Mouse (Mus musculus) yolk sac, embryonic 10.5 days (tissue): ENCODE results near the gene Ppm1l.
A peak's percentile ranks its signal among the peaks of the same experiment; 100 is the strongest.

Experiments
- DNase-seq: peaks from one replicate; pipeline ENCODE4 v3.0.0-alpha.2; 2017; ENCODE audit warnings: low spot score

Gene Ppm1l

GRCm38 (mm10) chr3:69333819-69334218 lies 17.2 kb downstream of the Ppm1l start:
- DNase-seq = no peak

- no peak for DNase-seq
Measured at GRCm38 (mm10) chr3:69340486-69340885, 23.8 kb downstream of the Ppm1l start.

GRCm38 (mm10) chr3:69340971-69341370 lies 24.3 kb downstream of the Ppm1l start:
- DNase-seq = no peak

GRCm38 (mm10) chr3:69341514-69341913 lies 24.9 kb downstream of the Ppm1l start:
- DNase-seq = no peak

- no peak for DNase-seq
Measured at GRCm38 (mm10) chr3:69342247-69342921, 25.7 kb downstream of the Ppm1l start.

- DNase-seq = no peak
Measured at GRCm38 (mm10) chr3:69343124-69343523, 26.5 kb downstream of the Ppm1l start.

- DNase-seq = no peak
Measured at GRCm38 (mm10) chr3:69346514-69346913, 29.9 kb downstream of the Ppm1l start.

- peak; percentile 24 for DNase-seq
Measured at GRCm38 (mm10) chr3:69348197-69348920, 31.7 kb downstream of the Ppm1l start.

GRCm38 (mm10) chr3:69348921-69349237 lies 32.2 kb downstream of the Ppm1l start:
- DNase-seq = no peak

- DNase-seq = no peak
Measured at GRCm38 (mm10) chr3:69349973-69350372, 33.3 kb downstream of the Ppm1l start.

- DNase-seq = no peak
Measured at GRCm38 (mm10) chr3:69352194-69352593, 35.5 kb downstream of the Ppm1l start.

GRCm38 (mm10) chr3:69354681-69355080 lies 38.0 kb downstream of the Ppm1l start:
- no peak for DNase-seq

GRCm38 (mm10) chr3:69356078-69356665 lies 39.5 kb downstream of the Ppm1l start:
- DNase-seq = no peak

GRCm38 (mm10) chr3:69356781-69357180 lies 40.1 kb downstream of the Ppm1l start:
- no peak for DNase-seq

GRCm38 (mm10) chr3:69357897-69358619 lies 41.4 kb downstream of the Ppm1l start:
- no peak for DNase-seq

GRCm38 (mm10) chr3:69358620-69358964 lies 41.9 kb downstream of the Ppm1l start:
- no peak for DNase-seq

- no peak for DNase-seq
Measured at GRCm38 (mm10) chr3:69360263-69360895, 43.7 kb downstream of the Ppm1l start.

GRCm38 (mm10) chr3:69361487-69362349 lies 45.1 kb downstream of the Ppm1l start:
- no peak for DNase-seq

- DNase-seq = no peak
Measured at GRCm38 (mm10) chr3:69362350-69362790, 45.7 kb downstream of the Ppm1l start.

GRCm38 (mm10) chr3:69362906-69363305 lies 46.2 kb downstream of the Ppm1l start:
- DNase-seq = no peak

- DNase-seq = no peak
Measured at GRCm38 (mm10) chr3:69364151-69364550, 47.5 kb downstream of the Ppm1l start.
